Mouse (Mus musculus): Measurements from ENCODE around the gene Olfr433.
"Not testable (repeated sequence)": the region's sequence is repeated elsewhere in the genome, so short reads cannot be mapped to it uniquely, and the experiment has no call there.

The Olfr433 gene

DNA sequence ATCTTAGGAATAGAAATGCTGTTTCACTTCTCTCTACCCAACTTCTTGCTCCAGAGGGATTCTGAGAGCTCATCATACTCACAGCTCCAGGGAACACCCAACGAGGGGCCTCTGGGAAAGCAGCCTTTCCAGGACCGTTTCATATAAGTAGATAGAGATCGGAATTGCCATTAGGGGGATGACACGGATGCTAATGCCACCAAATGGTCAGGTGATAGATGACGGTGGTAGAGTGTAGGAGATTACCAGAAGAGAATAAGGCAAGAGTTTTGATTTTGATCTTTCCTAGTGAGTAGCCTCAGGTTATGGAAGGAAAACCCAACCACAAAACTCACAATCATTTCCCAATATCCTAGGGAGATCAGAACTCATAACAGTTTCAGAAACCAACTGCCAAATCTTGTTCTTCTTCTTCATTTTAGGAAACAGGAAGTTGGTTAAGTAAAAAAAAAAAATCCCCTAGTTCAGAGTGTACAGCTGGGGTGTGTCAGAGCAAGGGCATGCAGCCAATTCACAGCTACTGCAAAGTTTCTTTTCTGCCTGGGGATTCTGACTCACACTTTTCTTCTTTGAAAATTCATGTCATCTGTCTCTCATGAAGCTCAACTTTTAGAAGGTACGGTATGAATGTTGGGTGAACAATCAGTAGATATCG lies at the start of gene Olfr433:
Olfr433 (plus strand) TSS at position 183 of the 655 bp plus-strand sequence.
- no peak for DNase-seq (ENCODE audit: low spot score in 2 of 2)

DNA sequence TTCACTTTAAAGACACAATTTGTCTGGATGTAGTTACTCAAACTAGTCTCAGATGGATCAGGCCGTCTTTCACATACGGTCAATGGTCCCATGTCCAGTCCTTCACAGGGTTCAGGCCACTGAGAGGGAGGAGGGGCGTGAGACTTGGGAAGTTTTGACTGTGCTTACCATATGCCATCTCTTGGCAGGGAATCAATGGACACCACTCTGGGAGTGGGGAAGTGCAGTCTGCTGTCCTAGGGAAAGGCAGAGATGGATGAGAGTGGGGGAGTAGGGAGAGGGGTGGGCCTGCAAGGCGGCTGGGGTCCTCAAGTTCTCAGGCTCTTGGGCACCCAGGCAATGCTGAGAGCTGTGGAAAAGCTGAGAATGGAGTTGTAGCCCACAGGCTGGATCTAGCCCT lies 45.5 kb upstream of the Olfr433 start:
- DNase-seq (ENCODE audit: low spot score in 2 of 2) = no peak

DNA sequence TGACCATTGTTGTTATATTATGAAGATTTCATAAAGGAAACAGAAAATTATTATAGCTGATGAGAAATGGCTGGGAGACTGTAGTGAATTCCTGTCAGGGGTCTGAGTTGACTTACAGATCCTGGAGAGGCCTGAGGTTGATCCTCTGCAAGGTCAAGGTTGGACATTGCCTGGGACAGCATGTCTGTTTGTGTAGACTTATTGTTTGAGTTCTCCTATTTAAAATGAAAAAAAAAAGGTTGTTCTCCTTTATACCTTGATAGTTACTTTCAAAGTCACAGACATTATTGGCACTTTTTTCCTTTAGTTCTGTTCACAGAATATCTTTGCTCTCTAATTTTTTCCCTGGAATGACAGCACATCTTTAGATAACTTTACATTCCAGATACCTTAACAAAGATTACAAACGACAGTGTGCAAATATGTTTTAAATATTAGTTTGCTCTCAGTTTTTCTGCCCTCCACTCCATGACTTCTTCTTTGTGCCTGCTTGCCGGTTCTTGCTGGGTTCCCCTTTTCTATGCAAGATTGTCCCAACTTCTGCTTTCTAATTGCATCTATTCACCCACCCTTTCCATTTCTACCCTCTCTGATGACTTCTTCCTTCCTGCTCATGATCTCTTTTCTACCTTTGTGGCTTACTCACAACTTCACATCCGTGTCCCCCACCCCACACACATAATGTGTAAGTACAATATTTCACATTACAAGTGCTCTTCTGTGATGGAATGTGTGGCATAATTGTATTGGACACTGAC lies 36.0 kb upstream of the Olfr433 start:
- DNase-seq (ENCODE audit: low spot score in 2 of 2) = not testable (repeated sequence)

DNA sequence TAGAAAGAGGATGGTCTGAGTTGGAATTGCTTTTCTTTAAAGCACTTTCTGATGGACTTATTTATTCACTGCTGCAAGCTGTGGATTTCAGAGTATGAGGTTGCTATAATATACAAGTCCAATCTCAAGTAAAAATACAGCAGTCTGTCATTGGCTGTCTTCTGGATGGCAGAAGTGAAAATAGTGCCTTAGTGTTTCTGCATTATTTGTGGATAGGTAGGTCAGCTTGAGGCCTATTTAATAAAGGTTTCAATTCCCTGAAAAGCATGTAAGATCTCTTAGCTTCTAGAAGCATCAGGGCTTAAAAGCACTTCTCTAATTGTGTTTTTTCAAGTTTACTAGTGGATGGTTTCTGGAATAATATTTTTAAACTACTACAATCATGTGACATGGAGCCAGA lies 33.5 kb upstream of the Olfr433 start:
- DNase-seq (ENCODE audit: low spot score in 2 of 2) = not testable (repeated sequence)

DNA sequence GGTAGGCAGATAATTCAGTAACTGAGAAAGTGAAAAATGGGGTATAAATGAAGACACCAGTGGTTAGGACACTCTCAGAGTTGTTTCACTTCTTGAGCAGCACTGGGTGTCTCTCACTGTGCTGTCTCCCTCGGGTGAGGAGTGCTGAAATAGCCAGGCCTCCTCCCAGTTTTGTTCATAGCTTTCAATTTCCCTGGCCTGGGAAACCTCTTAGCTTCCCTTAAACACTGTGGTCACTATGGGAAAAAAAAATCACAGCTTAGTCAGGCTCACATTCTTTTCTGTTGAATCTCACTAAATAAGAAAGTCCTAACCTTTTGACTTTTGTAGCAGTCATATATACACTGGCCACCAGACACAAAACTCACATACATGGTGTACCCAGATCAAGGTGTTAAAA lies 8.8 kb upstream of the Olfr433 start, which contains the start of gene Ifi205:
Ifi205 (minus strand) TSS at position 113 of the 400 bp plus-strand sequence.
- DNase-seq (ENCODE audit: low spot score in 2 of 2) = no peak

DNA sequence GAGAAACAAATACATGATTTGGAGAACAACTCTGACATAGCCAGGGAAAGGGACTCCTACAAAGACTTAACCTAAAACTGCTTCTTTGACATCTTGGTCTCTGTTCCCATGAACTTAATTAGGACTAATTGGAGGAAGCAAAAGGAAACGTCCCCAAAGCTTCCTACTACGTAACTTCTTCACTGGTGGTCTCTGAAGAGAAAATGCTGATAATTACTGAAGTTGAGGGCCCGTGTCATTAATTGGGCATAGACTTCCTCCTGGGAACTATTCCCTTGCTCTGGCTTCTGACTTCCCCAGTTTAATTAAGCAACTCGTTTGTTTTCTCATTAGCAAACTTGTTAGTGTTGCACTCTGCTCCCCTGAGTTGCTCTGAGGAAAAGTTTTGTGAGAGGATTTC lies 4.7 kb upstream of the Olfr433 start:
- DNase-seq (ENCODE audit: low spot score in 2 of 2) = no peak

DNA sequence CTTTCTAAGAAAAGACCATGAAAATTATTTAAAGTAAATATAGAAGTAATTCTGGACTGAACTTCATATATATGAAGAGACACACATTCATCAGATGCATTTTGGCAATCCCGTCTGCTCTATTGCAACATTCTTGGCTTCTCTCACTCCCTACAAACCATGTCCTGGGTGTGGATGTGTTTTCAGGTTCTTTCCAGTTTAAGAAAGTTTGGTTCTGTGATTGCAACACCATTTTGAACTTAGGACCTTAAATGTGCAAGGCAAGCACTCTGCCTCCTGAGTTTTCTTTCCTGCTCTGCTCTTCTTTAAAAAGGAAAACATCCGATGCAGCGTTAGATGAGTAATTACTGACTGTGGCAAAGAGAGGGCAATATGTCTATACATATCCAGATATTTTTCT lies 2.0 kb upstream of the Olfr433 start:
- no peak for DNase-seq (ENCODE audit: low spot score in 2 of 2)

DNA sequence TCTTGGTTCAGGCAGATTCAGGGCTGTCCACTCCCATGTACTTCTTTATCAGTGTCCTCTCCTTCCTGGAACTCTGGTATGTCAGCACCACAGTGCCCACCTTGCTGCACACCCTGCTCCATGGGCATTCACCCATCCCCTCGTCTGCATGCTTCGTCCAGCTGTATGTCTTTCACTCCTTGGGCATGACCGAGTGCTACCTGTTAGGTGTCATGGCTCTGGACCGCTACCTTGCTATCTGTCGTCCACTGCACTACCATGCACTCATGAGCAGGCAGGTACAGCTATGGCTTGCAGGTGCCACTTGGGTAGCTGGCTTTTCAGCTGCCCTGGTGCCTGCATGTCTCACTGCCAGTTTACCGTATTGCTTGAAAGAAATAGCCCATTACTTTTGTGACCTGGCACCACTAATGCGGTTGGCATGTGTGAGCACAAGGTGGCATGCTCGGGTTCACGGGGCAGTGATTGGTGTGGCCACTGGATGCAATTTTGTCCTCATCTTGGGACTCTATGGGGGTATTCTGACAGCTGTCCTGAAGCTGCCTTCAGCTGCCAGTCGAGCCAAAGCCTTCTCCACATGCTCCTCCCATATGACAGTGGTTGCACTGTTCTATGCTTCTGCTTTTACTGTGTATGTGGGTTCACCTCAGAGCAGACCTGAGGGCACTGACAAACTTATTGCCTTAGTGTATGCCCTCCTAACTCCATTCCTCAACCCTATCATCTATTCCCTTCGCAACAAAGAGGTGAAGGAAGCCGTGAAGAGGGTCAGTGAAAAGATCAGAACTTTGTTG lies 1.8 kb downstream of the Olfr433 start:
- DNase-seq (ENCODE audit: low spot score in 2 of 2) = not testable (repeated sequence)

DNA sequence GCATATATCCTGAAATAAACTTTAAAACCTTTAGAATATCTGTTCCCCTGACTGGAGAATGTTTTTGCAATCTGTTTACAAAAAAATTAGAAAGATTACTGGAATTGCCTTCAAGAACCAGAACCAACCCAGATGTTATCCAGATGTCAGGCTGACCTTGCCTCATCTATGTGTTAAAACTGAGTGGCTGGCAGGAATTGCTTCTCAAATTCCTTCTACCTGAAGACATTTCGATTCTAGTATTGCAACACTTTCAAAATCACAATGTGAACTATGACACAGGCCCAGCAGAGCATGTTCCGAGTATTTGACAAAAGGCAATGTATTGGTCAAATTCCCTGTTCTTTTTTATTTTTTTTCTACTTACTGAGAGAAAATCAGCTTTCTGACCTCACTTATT lies 3.9 kb downstream of the Olfr433 start:
- DNase-seq (ENCODE audit: low spot score in 2 of 2) = no peak

DNA sequence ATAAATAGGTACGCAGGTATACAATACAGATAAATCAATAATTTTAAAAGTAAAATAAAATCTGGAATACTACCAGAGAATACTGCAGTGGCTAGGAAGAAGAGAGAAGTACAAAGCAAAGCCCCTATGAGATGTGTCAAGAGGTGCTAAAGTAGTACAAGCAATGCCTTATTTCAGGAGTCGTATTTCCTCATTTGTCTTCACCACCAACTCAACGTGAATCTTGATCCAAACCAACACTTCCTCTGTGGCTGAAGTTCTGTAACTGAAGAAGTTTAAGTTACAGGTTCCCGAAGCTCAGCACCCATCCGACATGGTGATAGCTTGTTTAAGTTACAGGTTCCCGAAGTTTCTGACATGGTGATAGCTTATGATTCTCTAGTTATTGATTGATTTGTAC lies 7.7 kb downstream of the Olfr433 start:
- not testable (repeated sequence) for DNase-seq (ENCODE audit: low spot score in 2 of 2)

DNA sequence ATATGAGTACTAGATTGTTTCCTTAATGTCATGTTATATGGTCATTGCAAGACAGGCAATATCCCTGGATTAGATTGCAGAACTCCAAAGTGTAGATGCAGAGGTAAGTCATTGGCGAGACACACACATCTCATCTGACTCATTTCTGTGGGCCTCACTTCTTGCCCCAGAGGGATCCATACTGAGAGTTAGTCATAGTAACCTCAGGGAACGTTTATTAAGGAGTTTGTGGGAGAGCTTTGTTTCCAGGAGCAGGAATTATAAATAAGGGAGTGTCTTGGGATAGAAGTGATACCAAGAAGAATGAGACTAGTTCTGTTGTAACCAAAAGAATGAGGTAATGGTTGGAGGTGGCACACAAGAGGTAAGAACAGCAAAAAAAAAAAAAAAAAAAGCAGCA lies 8.4 kb downstream of the Olfr433 start, which contains the start of gene Olfr432:
Olfr432 (plus strand) TSS at position 313 of the 400 bp plus-strand sequence.
- DNase-seq (ENCODE audit: low spot score in 2 of 2) = no peak

DNA sequence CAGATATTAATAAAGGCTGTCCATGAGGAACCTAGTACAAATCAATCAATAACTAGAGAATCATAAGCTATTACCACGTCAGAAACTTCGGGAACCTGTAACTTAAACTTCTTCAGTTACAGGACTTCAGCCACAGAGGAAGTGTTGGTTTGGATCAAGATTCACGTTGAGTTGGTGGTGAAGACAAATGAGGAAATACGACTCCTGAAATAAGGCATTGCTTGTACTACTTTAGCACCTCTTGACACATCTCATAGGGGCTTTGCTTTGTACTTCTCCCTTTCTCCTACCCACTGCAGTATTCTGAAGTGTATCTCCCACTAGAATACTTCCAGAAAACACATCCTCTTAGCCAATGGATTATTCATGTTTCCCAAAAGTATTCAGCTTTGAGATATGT lies 8.9 kb downstream of the Olfr433 start:
- not testable (repeated sequence) for DNase-seq (ENCODE audit: low spot score in 2 of 2)

DNA sequence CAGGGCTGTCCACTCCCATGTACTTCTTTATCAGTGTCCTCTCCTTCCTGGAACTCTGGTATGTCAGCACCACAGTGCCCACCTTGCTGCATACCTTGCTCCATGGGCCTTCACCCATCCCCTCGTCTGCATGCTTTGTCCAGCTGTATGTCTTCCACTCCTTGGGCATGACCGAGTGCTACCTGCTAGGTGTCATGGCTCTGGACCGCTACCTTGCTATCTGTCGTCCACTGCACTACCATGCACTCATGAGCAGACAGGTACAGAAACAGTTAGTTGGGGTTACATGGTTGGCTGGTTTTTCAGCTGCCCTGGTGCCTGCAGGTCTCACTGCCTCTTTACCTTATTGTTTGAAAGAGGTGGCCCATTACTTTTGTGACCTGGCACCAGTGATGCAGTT lies 10.0 kb downstream of the Olfr433 start:
- no peak for DNase-seq (ENCODE audit: low spot score in 2 of 2)

DNA sequence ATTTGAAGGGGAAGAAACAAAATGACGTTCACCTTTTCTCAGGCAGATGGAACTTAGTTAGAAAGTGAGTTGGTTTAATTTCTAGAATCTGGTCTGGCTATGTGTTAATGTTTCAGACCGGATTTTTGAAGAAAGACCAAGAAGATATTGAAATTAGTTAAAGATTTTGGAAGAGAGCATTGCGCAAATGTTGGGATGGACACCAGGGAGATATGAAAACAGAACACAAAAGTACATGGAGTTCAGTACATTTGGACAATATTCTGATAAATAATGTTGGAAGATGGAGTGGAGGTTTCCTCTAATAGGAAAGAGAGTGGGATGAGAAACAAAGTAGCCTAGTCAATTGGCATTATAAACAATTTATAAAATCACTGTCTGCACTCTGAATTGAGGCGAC lies 11.0 kb downstream of the Olfr433 start:
- no peak for DNase-seq (ENCODE audit: low spot score in 2 of 2)

DNA sequence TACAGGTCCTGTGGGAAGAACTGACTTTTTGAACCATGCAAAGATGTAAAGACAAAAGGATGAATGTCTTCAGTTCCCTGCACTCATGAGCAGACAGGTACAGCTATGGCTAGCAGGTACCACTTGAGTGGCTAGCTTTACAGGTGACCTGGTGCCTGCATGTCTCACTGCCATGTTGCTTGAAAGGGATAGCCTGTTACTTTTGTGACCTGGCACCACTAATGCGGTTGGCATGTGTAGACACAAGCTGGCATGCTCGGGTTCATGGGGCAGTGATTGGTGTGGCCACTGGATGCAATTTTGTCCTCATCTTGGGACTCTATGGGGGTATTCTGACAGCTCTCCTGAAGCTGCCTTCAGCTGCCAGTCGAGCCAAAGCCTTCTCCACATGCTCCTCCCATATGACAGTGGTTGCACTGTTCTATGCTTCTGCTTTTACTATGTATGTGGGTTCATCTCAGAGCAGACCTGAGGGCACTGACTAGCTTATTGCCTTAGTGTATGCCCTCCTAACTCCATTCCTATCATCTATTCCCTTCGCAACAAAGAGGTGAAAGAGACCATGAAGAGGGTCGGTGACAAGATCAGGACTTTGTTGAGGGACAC lies 11.5 kb downstream of the Olfr433 start:
- DNase-seq (ENCODE audit: low spot score in 2 of 2) = no peak

DNA sequence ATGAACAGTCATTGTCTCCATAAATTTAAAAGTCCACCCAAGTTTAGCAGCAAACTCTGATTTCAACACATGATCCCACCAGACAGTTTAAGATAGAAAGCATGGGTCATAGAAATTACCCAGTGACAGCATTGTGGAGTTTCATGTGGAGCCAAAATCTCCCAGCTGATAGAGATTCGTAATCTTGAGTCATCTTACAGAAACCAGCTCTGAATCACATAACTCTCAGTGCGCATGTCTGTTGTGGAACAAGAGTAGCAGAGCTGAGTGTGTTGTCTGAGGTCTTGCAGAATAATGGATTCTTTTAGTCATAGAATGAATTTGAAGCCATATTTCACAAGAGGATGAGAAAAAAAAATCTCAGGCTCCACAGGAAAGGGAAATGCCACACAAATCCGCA lies 12.5 kb downstream of the Olfr433 start:
- no peak for DNase-seq (ENCODE audit: low spot score in 2 of 2)

DNA sequence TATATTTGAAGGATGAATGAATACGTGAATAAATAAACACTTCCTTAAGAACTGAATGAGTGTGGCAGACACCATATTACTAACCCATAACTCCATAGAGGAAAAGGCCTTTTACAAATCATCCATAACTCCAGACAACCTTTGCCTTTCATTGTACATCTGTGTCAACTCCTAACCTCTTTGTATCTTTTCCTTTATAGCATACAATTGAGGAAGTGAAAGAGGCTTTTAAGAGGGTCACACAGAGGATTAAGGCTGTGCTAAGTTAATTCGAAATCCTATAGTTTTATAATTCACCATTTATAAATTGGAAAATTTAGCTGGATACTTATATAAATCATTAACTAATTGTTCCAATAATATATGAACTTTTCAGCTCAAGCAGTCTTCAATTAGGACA lies 14.7 kb downstream of the Olfr433 start:
- no peak for DNase-seq (ENCODE audit: low spot score in 2 of 2)

DNA sequence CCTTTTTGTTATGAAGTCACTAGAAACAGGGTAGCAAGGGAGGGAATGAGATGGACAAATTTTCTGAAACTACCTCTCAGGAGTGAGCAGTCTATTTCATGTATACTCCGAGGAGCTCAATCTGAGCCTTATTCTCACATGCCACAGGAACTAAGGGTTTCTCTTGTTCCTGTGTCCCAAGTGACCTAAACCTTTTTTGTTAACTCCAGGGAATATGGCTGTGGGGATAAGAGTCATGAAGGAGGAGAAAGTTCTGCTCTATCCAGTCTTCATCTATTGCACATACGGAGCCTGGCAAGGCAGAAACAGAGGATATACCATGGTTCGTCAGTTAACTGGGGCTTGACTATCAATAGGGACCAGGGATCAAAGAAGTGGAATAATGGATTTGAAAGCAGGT lies 25.8 kb downstream of the Olfr433 start, which contains the start of gene Olfr430:
Olfr430 (plus strand) TSS at position 301 of the 400 bp plus-strand sequence.
- DNase-seq (ENCODE audit: low spot score in 2 of 2) = no peak

DNA sequence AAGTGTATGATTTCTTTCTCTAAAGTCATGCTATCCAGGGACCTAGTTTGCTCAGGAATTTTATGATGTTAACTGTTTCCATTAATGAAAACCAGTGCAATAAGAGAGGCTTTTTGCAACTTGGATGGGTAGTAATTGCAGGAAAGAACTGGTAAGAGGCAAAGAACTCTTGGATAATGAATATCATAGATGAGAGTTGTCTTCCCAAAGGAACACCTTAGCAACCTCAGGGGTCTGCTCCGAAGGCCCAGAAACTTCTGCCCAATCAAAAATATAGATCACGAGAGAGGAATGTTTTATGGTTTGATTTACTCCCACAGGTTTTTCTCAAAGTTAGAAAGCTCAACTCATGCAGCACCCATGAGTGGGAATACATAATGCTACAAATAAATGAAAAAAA lies 43.5 kb downstream of the Olfr433 start, which contains the start of gene Olfr429:
Olfr429 (plus strand) TSS at position 301 of the 400 bp plus-strand sequence.
- DNase-seq (ENCODE audit: low spot score in 2 of 2) = no peak
